Mouse (Mus musculus) cerebellum, adult 11 months (tissue): ENCODE measurements around the gene Eif4g3.

Experiments used
- DNase-seq: peaks from one replicate; pipeline ENCODE4 v3.0.0; 2022

Gene Eif4g3

GRCm38 (mm10) chr4:138107441-138108409, 114.9 kb downstream of the Eif4g3 start:
- DNase-seq = peak; percentile 72

- DNase-seq = no peak
These were observed 115.7 kb downstream of the Eif4g3 start for GRCm38 (mm10) chr4:138108541-138108940.

GRCm38 (mm10) chr4:138109332-138109731, 116.5 kb downstream of the Eif4g3 start:
- no peak for DNase-seq

GRCm38 (mm10) chr4:138111858-138112257, 119.0 kb downstream of the Eif4g3 start:
- DNase-seq = no peak

GRCm38 (mm10) chr4:138119740-138120139, 126.9 kb downstream of the Eif4g3 start:
- DNase-seq = peak; percentile 28

GRCm38 (mm10) chr4:138124046-138124445, 131.2 kb downstream of the Eif4g3 start:
- DNase-seq = peak; percentile 43

GRCm38 (mm10) chr4:138127371-138127770, 134.5 kb downstream of the Eif4g3 start:
- no peak for DNase-seq

GRCm38 (mm10) chr4:138127781-138128180, 135.0 kb downstream of the Eif4g3 start:
- DNase-seq = no peak

GRCm38 (mm10) chr4:138130149-138130548, 137.3 kb downstream of the Eif4g3 start:
- no peak for DNase-seq

GRCm38 (mm10) chr4:138131226-138131625, 138.4 kb downstream of the Eif4g3 start:
- no peak for DNase-seq

- DNase-seq = no peak
These were observed 138.9 kb downstream of the Eif4g3 start for GRCm38 (mm10) chr4:138131716-138132115.

- no peak for DNase-seq
These were observed 140.5 kb downstream of the Eif4g3 start for GRCm38 (mm10) chr4:138133360-138133759.

GRCm38 (mm10) chr4:138137336-138137735, 144.5 kb downstream of the Eif4g3 start:
- no peak for DNase-seq

- no peak for DNase-seq
These were observed 145.0 kb downstream of the Eif4g3 start for GRCm38 (mm10) chr4:138137804-138138203.

- DNase-seq = no peak
These were observed 145.4 kb downstream of the Eif4g3 start for GRCm38 (mm10) chr4:138138219-138138618.

GRCm38 (mm10) chr4:138141358-138141757, 148.5 kb downstream of the Eif4g3 start:
- no peak for DNase-seq

- DNase-seq = no peak
These were observed 154.4 kb downstream of the Eif4g3 start for GRCm38 (mm10) chr4:138147176-138147575.

GRCm38 (mm10) chr4:138149977-138150376, 157.2 kb downstream of the Eif4g3 start:
- DNase-seq = no peak

GRCm38 (mm10) chr4:138151226-138151625, 158.4 kb downstream of the Eif4g3 start:
- DNase-seq = no peak

GRCm38 (mm10) chr4:138153980-138154379, 161.2 kb downstream of the Eif4g3 start:
- DNase-seq = peak; percentile 15

- DNase-seq = no peak
These were observed 168.1 kb downstream of the Eif4g3 start for GRCm38 (mm10) chr4:138160918-138161317.

- DNase-seq = no peak
These were observed 168.7 kb downstream of the Eif4g3 start for GRCm38 (mm10) chr4:138161550-138161949.

- no peak for DNase-seq
These were observed 171.0 kb downstream of the Eif4g3 start for GRCm38 (mm10) chr4:138163836-138164235.

- DNase-seq = no peak
These were observed 172.0 kb downstream of the Eif4g3 start for GRCm38 (mm10) chr4:138164860-138165259.

- DNase-seq = no peak
These were observed 173.7 kb downstream of the Eif4g3 start for GRCm38 (mm10) chr4:138166519-138166918.
